Mouse (Mus musculus) lung, embryonic 14.5 days (tissue): ENCODE measurements around the gene Nfia. TPM values are rescaled to one million over a fixed set of nuclear protein-coding genes. Genes with fewer than 3 reads are reported as not detected.

Experiments used
- ATAC-seq: fragments of 200-750 bp; cut with Nextera tagmentation; 2 replicates; pipeline ENCODE4 v1.8.0; 2017; ENCODE audit warnings: mild to moderate bottlenecking, moderate TSS enrichment, moderate library complexity; ENCODE audit not compliant: insufficient read depth
- DNase-seq: peaks from one replicate; pipeline ENCODE4 v3.0.0-alpha.2; 2015
- H3K27ac ChIP-seq: fragments of 300-500 bp; sonication (generic); 2 replicates; pipeline ENCODE4 v1.5.1; 2014; ENCODE audit warnings: low read depth, mild to moderate bottlenecking, moderate library complexity
- H3K27me3 ChIP-seq: fragments of 300-500 bp; sonication (generic); 2 replicates; pipeline ENCODE4 v1.6.1; 2014; ENCODE audit warnings: low read length, control low read depth; ENCODE audit not compliant: insufficient read depth
- H3K36me3 ChIP-seq: fragments of 300-500 bp; sonication (generic); 2 replicates; pipeline ENCODE4 v1.6.1; 2014; ENCODE audit warnings: control low read depth; ENCODE audit not compliant: insufficient read depth
- H3K4me1 ChIP-seq: fragments of 300-500 bp; sonication (generic); 2 replicates; pipeline ENCODE4 v1.6.1; 2014; ENCODE audit warnings: antibody characterized with exemption, control low read depth; ENCODE audit not compliant: insufficient read depth
- H3K4me2 ChIP-seq: fragments of 300-500 bp; sonication (generic); 2 replicates; pipeline ENCODE4 v1.6.1; 2014; ENCODE audit warnings: mild to moderate bottlenecking
- H3K4me3 ChIP-seq: fragments of 300-500 bp; sonication (generic); 2 replicates; pipeline ENCODE4 v1.5.1; 2014; ENCODE audit warnings: low read depth, low read length
- H3K9ac ChIP-seq: fragments of 300-500 bp; sonication (generic); 2 replicates; pipeline ENCODE4 v1.6.1; 2014
- H3K9me3 ChIP-seq: fragments of 300-500 bp; sonication (generic); 2 replicates; pipeline ENCODE4 v1.6.1; 2016; ENCODE audit warnings: low read depth, low read length, control low read depth
- CTCF ChIP-seq: IDR thresholded peaks from 2 replicates; pipeline ENCODE4 v1.5.1; 2016; ENCODE audit warnings: antibody characterized with exemption, low read depth
- WGBS: fragments of 180-500 bp; shearing (Covaris S2); extraction: QIAGEN DNeasy Blood & Tissue Kit; methylation state at CpG from one replicate; pipeline ENCODE4 v1.1.7; 2014; 5-methylcytosine and 5-hydroxymethylcytosine counted together
- polyA plus RNA-seq: library from polyadenylated mRNA; unstranded; fragments of >200 nt; fragmentation: Nextera tagmentation; extraction: Ambion mirVana; gene quantifications from 2 replicates; pipeline ENCODE4 v1.2.1, GENCODE M21; 2014

The Nfia gene
- polyA plus RNA-seq, 1 experiment from 2014 or later = 48.2 TPM

- 82% methylated on average over 3 of the region's 3 CpGs for WGBS
- no peaks in the 10 kb centered on the region for H3K36me3 ChIP-seq
- ATAC-seq = no peak
Observed at GRCm38 (mm10) chr4:97766100-97766499, 6.4 kb upstream of the Nfia start.

GRCm38 (mm10) chr4:97767025-97767424, 5.5 kb upstream of the Nfia start:
- no peak overlapping the region for H3K27ac ChIP-seq
- DNase-seq (no peak), ATAC-seq (no peak)
- H3K27me3 ChIP-seq = no peaks in the 10 kb centered on the region
- no peaks in the 10 kb centered on the region for H3K4me1 ChIP-seq
- H3K36me3 ChIP-seq = no peaks in the 10 kb centered on the region
- no peak overlapping the region for H3K9ac ChIP-seq
- no peak overlapping the region for H3K4me2 ChIP-seq
- 66% methylated on average over 4 of the region's 4 CpGs for WGBS
- no peaks in the 10 kb centered on the region for H3K9me3 ChIP-seq
- H3K4me3 ChIP-seq = no peak overlapping the region
- TF ChIP-seq CTCF = no peak

More at GRCm38 (mm10) chr4:97766100-97766499, 6.4 kb upstream of the Nfia start:
- no peak for TF ChIP-seq CTCF
- DNase-seq = no peak
- Histone ChIP-seq H3K4me1 (no peaks in the 10 kb centered on the region), H3K9ac (no peak overlapping the region), H3K27ac (no peak overlapping the region), H3K9me3 (no peaks in the 10 kb centered on the region), H3K4me3 (no peak overlapping the region), H3K27me3 (no peaks in the 10 kb centered on the region), H3K4me2 (no peak overlapping the region)

- no peak overlapping the region for H3K4me3 ChIP-seq
- H3K4me1 ChIP-seq = no peaks in the 10 kb centered on the region
- no peak overlapping the region for H3K9ac ChIP-seq
- no peak for ATAC-seq
- H3K36me3 ChIP-seq = no peaks in the 10 kb centered on the region
- no peak for DNase-seq
- no peak for TF ChIP-seq CTCF
- 90% methylated on average over 5 of the region's 5 CpGs for WGBS
- no peaks in the 10 kb centered on the region for H3K27me3 ChIP-seq
- no peak overlapping the region for H3K27ac ChIP-seq
- no peak overlapping the region for H3K4me2 ChIP-seq
- no peaks in the 10 kb centered on the region for H3K9me3 ChIP-seq
Observed at GRCm38 (mm10) chr4:97767516-97767915, 5.0 kb upstream of the Nfia start.

- H3K4me3 ChIP-seq = no peak overlapping the region
- DNase-seq (no peak), ATAC-seq (no peak)
- H3K9me3 ChIP-seq = no peaks in the 10 kb centered on the region
- no peak overlapping the region for H3K9ac ChIP-seq
- H3K4me2 ChIP-seq = no peak overlapping the region
- H3K27me3 ChIP-seq = no peaks in the 10 kb centered on the region
- WGBS = no CpG with 5 or more reads among the region's 1 CpGs
- no peaks in the 10 kb centered on the region for H3K36me3 ChIP-seq
- TF ChIP-seq CTCF = no peak
- no peak overlapping the region for H3K27ac ChIP-seq
- peaks cover 6% of the 10 kb centered on the region for H3K4me1 ChIP-seq
Observed at GRCm38 (mm10) chr4:97769861-97770260, 2.7 kb upstream of the Nfia start.

GRCm38 (mm10) chr4:97771426-97771825, 1.1 kb upstream of the Nfia start:
- H3K4me2 ChIP-seq = peak overlapping the region; percentile 91
- H3K36me3 ChIP-seq = no peaks in the 10 kb centered on the region
- peak overlapping the region; percentile 95 for H3K27ac ChIP-seq
- no peaks in the 10 kb centered on the region for H3K27me3 ChIP-seq
- H3K9ac ChIP-seq = peak overlapping the region; percentile 45
- DNase-seq = peak; percentile 33
- WGBS = 10% methylated on average over 5 of the region's 5 CpGs
- peaks cover 9% of the 10 kb centered on the region for H3K4me1 ChIP-seq
- no peak for TF ChIP-seq CTCF
- H3K4me3 ChIP-seq = peak overlapping the region; percentile 42
- no peak for ATAC-seq
- H3K9me3 ChIP-seq = no peaks in the 10 kb centered on the region

GRCm38 (mm10) chr4:97772084-97772484, 450 bp upstream of the Nfia start:
- peak overlapping the region; percentile 42 for H3K4me3 ChIP-seq
- under 1% methylated on average over 25 of the region's 25 CpGs for WGBS

GRCm38 (mm10) chr4:97773110-97773593, 618 bp downstream of the Nfia start:
- ATAC-seq = peak; percentile 62
- peak overlapping the region; percentile 40 for H3K9ac ChIP-seq
- H3K36me3 ChIP-seq = no peaks in the 10 kb centered on the region
- no peak for TF ChIP-seq CTCF
- DNase-seq = peak; percentile 100
- peak overlapping the region; percentile 91 for H3K4me2 ChIP-seq
- H3K27me3 ChIP-seq = no peaks in the 10 kb centered on the region
- peaks cover 9% of the 10 kb centered on the region for H3K4me1 ChIP-seq
- H3K4me3 ChIP-seq = peak overlapping the region; percentile 42
- H3K9me3 ChIP-seq = no peaks in the 10 kb centered on the region
- H3K27ac ChIP-seq = peak overlapping the region; percentile 98
- under 1% methylated on average over 14 of the region's 14 CpGs for WGBS

More at GRCm38 (mm10) chr4:97772084-97772484, 450 bp upstream of the Nfia start:
- Histone ChIP-seq H3K4me2 (peak overlapping the region; percentile 91), H3K4me1 (peaks cover 9% of the 10 kb centered on the region), H3K36me3 (no peaks in the 10 kb centered on the region), H3K27me3 (no peaks in the 10 kb centered on the region), H3K27ac (peak overlapping the region; percentile 95), H3K9me3 (no peaks in the 10 kb centered on the region), H3K9ac (peak overlapping the region; percentile 45)
- peak; percentile 95 for ATAC-seq
- peak; percentile 99 for DNase-seq
- TF ChIP-seq CTCF = no peak
